Mouse (Mus musculus): Measurements from ENCODE around the gene Eno3. TPM values are rescaled to one million over a fixed set of nuclear protein-coding genes. Genes with fewer than 3 reads are reported as not detected.

The Eno3 gene
- polyA plus RNA-seq, 1 experiment = 15.3 TPM

- no peak for DNase-seq (ENCODE audit: low read depth in 1 of 2, low spot score in 2 of 2)
- no peaks in the 10 kb centered on the region for H3K27me3 ChIP-seq (ENCODE audit: control insufficient read depth, insufficient read depth, low read length)
- 90% methylated on average over 8 of the region's 8 CpGs for WGBS
- H3K27ac ChIP-seq (ENCODE audit: insufficient read depth, low read length) = no peak overlapping the region
- no peak overlapping the region for H3K4me3 ChIP-seq (ENCODE audit: extremely low read depth, insufficient read depth, insufficient read length)
- peaks cover 22% of the 10 kb centered on the region; the same call in 1 of the 2 replicates for H3K4me1 ChIP-seq (ENCODE audit: control insufficient read depth, insufficient read depth, insufficient read length)
- peaks cover 11% of the 10 kb centered on the region for H3K36me3 ChIP-seq (ENCODE audit: control insufficient read depth, insufficient read depth, low read length)
- TF ChIP-seq POLR2A (IDR thresholded peaks at IDR 0.05; ENCODE audit: low read depth, low read length) = no peak
- no peak for TF ChIP-seq CTCF (IDR thresholded peaks at IDR 0.05; ENCODE audit: extremely low read depth, insufficient read depth, insufficient read length, insufficient replicate concordance)
Observed at GRCm38 (mm10) chr11:70658942-70659341, 1.9 kb downstream of the Eno3 start.

GRCm38 (mm10) chr11:70660571-70660970 is 3.6 kb downstream of the Eno3 start:
- Histone ChIP-seq H3K27ac (ENCODE audit: insufficient read depth, low read length) (no peak overlapping the region), H3K27me3 (ENCODE audit: control insufficient read depth, insufficient read depth, low read length) (no peaks in the 10 kb centered on the region), H3K4me1 (ENCODE audit: control insufficient read depth, insufficient read depth, insufficient read length) (peaks cover 22% of the 10 kb centered on the region; the same call in 1 of the 2 replicates), H3K36me3 (ENCODE audit: control insufficient read depth, insufficient read depth, low read length) (peaks cover 20% of the 10 kb centered on the region), H3K4me3 (ENCODE audit: extremely low read depth, insufficient read depth, insufficient read length) (no peak overlapping the region)
- TF ChIP-seq CTCF (IDR thresholded peaks at IDR 0.05; ENCODE audit: extremely low read depth, insufficient read depth, insufficient read length, insufficient replicate concordance) = no peak
- no peak for TF ChIP-seq POLR2A (IDR thresholded peaks at IDR 0.05; ENCODE audit: low read depth, low read length)
- DNase-seq (ENCODE audit: low read depth in 1 of 2, low spot score in 2 of 2) = no peak
- 91% methylated on average over 8 of the region's 8 CpGs for WGBS

GRCm38 (mm10) chr11:70663101-70663500 is 6.1 kb downstream of the Eno3 start:
- no peak overlapping the region for H3K4me3 ChIP-seq (ENCODE audit: extremely low read depth, insufficient read depth, insufficient read length)
- H3K36me3 ChIP-seq (ENCODE audit: control insufficient read depth, insufficient read depth, low read length) = peaks cover 20% of the 10 kb centered on the region
- TF ChIP-seq POLR2A (IDR thresholded peaks at IDR 0.05; ENCODE audit: low read depth, low read length) (no peak), CTCF (IDR thresholded peaks at IDR 0.05; ENCODE audit: extremely low read depth, insufficient read depth, insufficient read length, insufficient replicate concordance) (no peak)
- DNase-seq (ENCODE audit: low read depth in 1 of 2, low spot score in 2 of 2) = no peak
- H3K27ac ChIP-seq (ENCODE audit: insufficient read depth, low read length) = no peak overlapping the region
- no peaks in the 10 kb centered on the region for H3K27me3 ChIP-seq (ENCODE audit: control insufficient read depth, insufficient read depth, low read length)
- H3K4me1 ChIP-seq (ENCODE audit: control insufficient read depth, insufficient read depth, insufficient read length) = peaks cover 5% of the 10 kb centered on the region; the same call in 1 of the 2 replicates
- WGBS = 94% methylated on average over 8 of the region's 8 CpGs

GRCm38 (mm10) chr11:70663957-70664356 is 7.0 kb downstream of the Eno3 start:
- TF ChIP-seq CTCF (IDR thresholded peaks at IDR 0.05; ENCODE audit: extremely low read depth, insufficient read depth, insufficient read length, insufficient replicate concordance) = no peak
- no peak for TF ChIP-seq POLR2A (IDR thresholded peaks at IDR 0.05; ENCODE audit: low read depth, low read length)
- DNase-seq (ENCODE audit: low read depth in 1 of 2, low spot score in 2 of 2) = no peak
- H3K4me1 ChIP-seq (ENCODE audit: control insufficient read depth, insufficient read depth, insufficient read length) = peaks cover 4% of the 10 kb centered on the region; the same call in 1 of the 2 replicates
- H3K4me3 ChIP-seq (ENCODE audit: extremely low read depth, insufficient read depth, insufficient read length) = no peak overlapping the region
- H3K27me3 ChIP-seq (ENCODE audit: control insufficient read depth, insufficient read depth, low read length) = no peaks in the 10 kb centered on the region
- 93% methylated on average over 6 of the region's 6 CpGs for WGBS
- peaks cover 20% of the 10 kb centered on the region for H3K36me3 ChIP-seq (ENCODE audit: control insufficient read depth, insufficient read depth, low read length)
- H3K27ac ChIP-seq (ENCODE audit: insufficient read depth, low read length) = no peak overlapping the region

- peaks cover 20% of the 10 kb centered on the region for H3K36me3 ChIP-seq (ENCODE audit: control insufficient read depth, insufficient read depth, low read length)
- no peak overlapping the region for H3K27ac ChIP-seq (ENCODE audit: insufficient read depth, low read length)
- no peaks in the 10 kb centered on the region for H3K27me3 ChIP-seq (ENCODE audit: control insufficient read depth, insufficient read depth, low read length)
- WGBS = 96% methylated on average over 9 of the region's 9 CpGs
- TF ChIP-seq POLR2A (IDR thresholded peaks at IDR 0.05; ENCODE audit: low read depth, low read length) = no peak
- no peak for TF ChIP-seq CTCF (IDR thresholded peaks at IDR 0.05; ENCODE audit: extremely low read depth, insufficient read depth, insufficient read length, insufficient replicate concordance)
- H3K4me3 ChIP-seq (ENCODE audit: extremely low read depth, insufficient read depth, insufficient read length) = no peak overlapping the region
- peaks cover 4% of the 10 kb centered on the region; the same call in 1 of the 2 replicates for H3K4me1 ChIP-seq (ENCODE audit: control insufficient read depth, insufficient read depth, insufficient read length)
- no peak for DNase-seq (ENCODE audit: low read depth in 1 of 2, low spot score in 2 of 2)
Observed at GRCm38 (mm10) chr11:70664741-70665140, 7.7 kb downstream of the Eno3 start.

- Histone ChIP-seq H3K27me3 (ENCODE audit: control insufficient read depth, insufficient read depth, low read length) (no peaks in the 10 kb centered on the region), H3K27ac (ENCODE audit: insufficient read depth, low read length) (no peak overlapping the region), H3K4me1 (ENCODE audit: control insufficient read depth, insufficient read depth, insufficient read length) (peaks cover 9% of the 10 kb centered on the region; the same call in 1 of the 2 replicates), H3K36me3 (ENCODE audit: control insufficient read depth, insufficient read depth, low read length) (peaks cover 20% of the 10 kb centered on the region), H3K4me3 (ENCODE audit: extremely low read depth, insufficient read depth, insufficient read length) (no peak overlapping the region)
- no peak for TF ChIP-seq CTCF (IDR thresholded peaks at IDR 0.05; ENCODE audit: extremely low read depth, insufficient read depth, insufficient read length, insufficient replicate concordance)
- no peak for TF ChIP-seq POLR2A (IDR thresholded peaks at IDR 0.05; ENCODE audit: low read depth, low read length)
- no peak for DNase-seq (ENCODE audit: low read depth in 1 of 2, low spot score in 2 of 2)
- 96% methylated on average over 8 of the region's 8 CpGs for WGBS
Observed at GRCm38 (mm10) chr11:70666687-70667086, 9.7 kb downstream of the Eno3 start.

- Histone ChIP-seq H3K4me3 (ENCODE audit: extremely low read depth, insufficient read depth, insufficient read length) (no peak overlapping the region), H3K36me3 (ENCODE audit: control insufficient read depth, insufficient read depth, low read length) (peaks cover 20% of the 10 kb centered on the region), H3K27ac (ENCODE audit: insufficient read depth, low read length) (no peak overlapping the region), H3K4me1 (ENCODE audit: control insufficient read depth, insufficient read depth, insufficient read length) (peaks cover 9% of the 10 kb centered on the region; the same call in 1 of the 2 replicates), H3K27me3 (ENCODE audit: control insufficient read depth, insufficient read depth, low read length) (no peaks in the 10 kb centered on the region)
- WGBS = 82% methylated on average over 14 of the region's 14 CpGs
- TF ChIP-seq POLR2A (IDR thresholded peaks at IDR 0.05; ENCODE audit: low read depth, low read length) = no peak
- TF ChIP-seq CTCF (IDR thresholded peaks at IDR 0.05; ENCODE audit: extremely low read depth, insufficient read depth, insufficient read length, insufficient replicate concordance) = no peak
- DNase-seq (ENCODE audit: low read depth in 1 of 2, low spot score in 2 of 2) = no peak
Observed at GRCm38 (mm10) chr11:70667271-70668150, 10.5 kb downstream of the Eno3 start.

All from spleen, adult 2 months (tissue).